Mouse (Mus musculus): ENCODE data around the gene Zbtb38. TPM values are rescaled to one million over a fixed set of nuclear protein-coding genes. Genes with fewer than 3 reads are reported as not detected.
A peak's percentile ranks its signal among the peaks of the same experiment; 100 is the strongest.

The Zbtb38 gene
- total RNA-seq (2021): 10 to 100 TPM; 15.9 to 20.1 TPM
- long read RNA-seq, experiment 1, partial matches to known transcripts: 0 of 3 reads
- long read RNA-seq, experiment 1, other reads (novel, unspliced or antisense): 1 of 3 reads
- long read RNA-seq, experiment 2, partial matches to known transcripts: 0 of 2 reads
- long read RNA-seq, experiment 2, other reads (novel, unspliced or antisense): 2 of 2 reads

GRCm38 (mm10) chr9:96752603-96753114 is at the start of gene Zbtb38:
Gene Zbtb38, minus strand, starts transcription at chr9:96752831.
- DNase-seq (ENCODE audit: low spot score in 2 of 2): peak; percentile 37 to 72

- DNase-seq (ENCODE audit: low spot score in 2 of 2): no peak
Observed at GRCm38 (mm10) chr9:96800131-96800825, 47.6 kb upstream of the Zbtb38 start.

GRCm38 (mm10) chr9:96797311-96797710 is 44.7 kb upstream of the Zbtb38 start:
- DNase-seq (ENCODE audit: low spot score in 2 of 2): no peak

DNA sequence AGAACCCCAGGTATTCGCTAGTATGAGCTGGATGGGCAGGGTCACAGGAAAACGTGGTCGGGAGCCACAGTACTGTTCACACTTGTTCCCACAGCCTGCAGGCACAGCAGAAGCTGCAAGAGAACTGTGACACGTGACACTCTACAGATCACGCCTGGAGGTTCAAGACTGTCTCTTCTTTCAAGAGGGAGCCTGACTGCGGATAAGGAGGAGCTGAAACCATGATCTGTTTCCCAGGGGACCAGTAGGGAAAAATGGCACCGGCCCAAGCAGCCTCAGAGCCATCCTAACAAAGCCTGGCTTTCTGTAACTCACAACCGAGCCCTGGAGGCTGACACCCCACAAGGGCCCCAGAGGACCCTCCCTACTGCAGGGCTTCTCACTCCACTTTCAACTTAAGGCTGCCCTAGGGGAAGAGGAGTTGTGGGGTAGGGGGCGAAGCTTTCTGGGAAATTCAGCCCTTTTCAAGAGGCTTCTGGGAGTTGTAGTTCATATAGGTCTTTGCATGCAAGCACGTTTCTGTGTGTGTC is 42.8 kb upstream of the Zbtb38 start:
- peak in 1 of 2 experiments; percentile 31 for DNase-seq (ENCODE audit: low spot score in 2 of 2)

- no peak for DNase-seq (ENCODE audit: low spot score in 2 of 2)
Observed at GRCm38 (mm10) chr9:96794601-96795000, 42.0 kb upstream of the Zbtb38 start.

GRCm38 (mm10) chr9:96792543-96792942 is 39.9 kb upstream of the Zbtb38 start:
- DNase-seq (ENCODE audit: low spot score in 2 of 2): no peak

DNA sequence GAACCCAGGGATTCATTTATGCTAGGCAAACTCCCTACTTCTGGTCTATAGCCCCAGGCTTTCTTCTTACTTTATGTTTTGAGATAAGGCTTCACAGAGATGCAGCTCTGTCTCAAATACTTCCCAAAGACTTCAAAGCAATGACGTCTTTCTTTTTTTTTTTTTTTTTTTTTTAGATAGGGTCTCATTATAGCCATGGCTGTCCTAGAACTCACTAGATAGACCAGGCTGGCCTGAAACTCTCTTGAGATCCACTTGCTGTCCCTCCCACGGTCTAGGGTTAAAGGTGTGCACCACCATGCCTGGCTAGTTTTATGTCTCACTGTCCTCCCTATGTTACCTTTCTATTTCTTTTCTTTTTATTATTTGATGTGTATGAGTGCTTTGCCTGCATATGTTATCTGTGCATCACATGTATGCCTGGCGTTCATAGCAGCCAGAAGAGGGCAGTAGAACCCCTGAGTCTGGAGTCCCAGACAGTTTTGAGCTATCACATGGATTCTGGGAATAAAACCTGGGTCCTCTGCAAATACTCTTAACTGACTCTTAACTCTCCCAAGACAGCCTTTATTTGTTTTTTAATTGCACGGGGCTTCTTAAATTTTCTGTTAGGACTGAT is 37.9 kb upstream of the Zbtb38 start:
- no peak for DNase-seq (ENCODE audit: low spot score in 2 of 2)

DNA sequence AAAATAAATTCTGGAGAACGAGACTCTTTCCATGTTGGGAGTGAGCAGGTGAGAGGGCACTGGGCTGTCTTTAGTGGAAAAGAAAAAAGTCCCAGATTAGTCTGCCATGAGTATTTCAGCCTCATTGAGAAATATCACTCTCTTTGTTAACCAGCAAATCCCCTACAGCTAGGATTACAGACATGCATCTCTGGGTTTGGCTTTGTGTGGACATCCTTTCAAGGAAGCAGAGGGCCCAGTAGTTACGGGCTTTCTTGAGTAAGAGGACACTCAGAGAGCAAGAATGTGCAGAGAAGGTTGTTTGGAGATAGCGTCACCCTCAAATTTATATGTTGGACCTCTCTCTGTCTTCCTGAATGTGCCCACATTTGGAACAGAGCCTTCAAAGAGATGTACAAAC is 37.3 kb upstream of the Zbtb38 start:
- DNase-seq (ENCODE audit: low spot score in 2 of 2): no peak

DNA sequence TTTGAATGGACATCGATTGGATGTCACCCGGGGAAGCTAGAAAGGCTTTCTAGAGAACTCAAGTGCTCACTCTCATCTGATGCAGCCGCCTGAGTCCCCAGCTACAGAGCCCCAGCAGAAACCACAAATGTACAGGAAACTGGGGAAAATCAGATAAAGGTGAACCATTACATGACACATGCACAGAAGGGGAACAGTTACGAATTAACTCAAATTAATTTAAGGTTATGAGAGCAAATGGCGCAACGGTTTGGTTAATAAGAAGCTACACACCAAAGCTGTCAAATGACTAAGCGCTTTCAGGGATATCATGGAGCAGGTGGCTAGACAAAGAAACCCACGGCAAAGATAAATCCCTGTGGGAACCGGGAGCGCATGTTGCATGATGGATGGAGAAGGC is 35.2 kb upstream of the Zbtb38 start:
- no peak for DNase-seq (ENCODE audit: low spot score in 2 of 2)

DNA sequence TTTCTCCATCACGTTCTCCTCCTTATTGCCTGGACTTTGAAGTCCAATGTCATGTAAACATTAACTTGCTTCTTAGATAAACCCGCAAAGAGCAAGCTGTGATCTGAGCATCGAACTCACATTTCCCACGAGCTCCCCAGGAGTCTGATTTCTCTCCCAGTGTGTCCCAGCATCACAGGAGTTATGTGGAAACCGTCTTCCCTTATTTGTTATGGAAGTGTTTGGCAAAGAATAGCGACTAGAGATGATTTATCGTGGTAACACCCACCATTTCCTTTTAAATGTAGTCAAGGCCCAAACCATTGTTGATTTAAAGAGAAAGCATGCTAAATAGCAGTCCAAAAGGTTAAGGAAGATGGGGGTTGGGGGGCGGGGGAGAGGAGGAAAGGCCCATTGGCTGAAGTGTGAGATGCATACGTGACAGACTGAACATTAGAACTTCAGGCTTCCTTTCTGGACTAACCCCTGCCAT is 33.3 kb upstream of the Zbtb38 start:
- DNase-seq (ENCODE audit: low spot score in 2 of 2): no peak

GRCm38 (mm10) chr9:96785187-96785586 is 32.6 kb upstream of the Zbtb38 start:
- DNase-seq (ENCODE audit: low spot score in 2 of 2): no peak

DNA sequence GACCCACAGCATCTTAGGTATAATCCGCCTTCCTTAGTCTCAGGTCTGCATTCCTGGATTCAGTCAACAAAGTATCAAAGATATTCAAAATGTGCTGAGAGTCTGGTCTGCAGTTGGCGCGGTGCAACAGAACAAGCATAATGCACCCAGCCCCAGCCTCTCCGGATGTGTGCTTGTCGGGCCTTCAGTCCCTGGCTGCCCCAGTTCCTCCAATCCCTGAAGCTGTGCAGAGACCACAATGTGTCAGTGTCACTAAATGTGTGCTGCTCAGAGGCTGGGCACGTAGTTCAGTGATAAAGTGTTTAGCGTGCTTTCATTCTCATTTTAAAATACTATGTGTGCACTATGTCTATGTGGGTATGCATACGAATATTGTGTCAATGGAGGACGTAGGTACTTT is 31.0 kb upstream of the Zbtb38 start:
- DNase-seq (ENCODE audit: low spot score in 2 of 2): no peak

- DNase-seq (ENCODE audit: low spot score in 2 of 2): no peak
Observed at GRCm38 (mm10) chr9:96783258-96783657, 30.6 kb upstream of the Zbtb38 start.

DNA sequence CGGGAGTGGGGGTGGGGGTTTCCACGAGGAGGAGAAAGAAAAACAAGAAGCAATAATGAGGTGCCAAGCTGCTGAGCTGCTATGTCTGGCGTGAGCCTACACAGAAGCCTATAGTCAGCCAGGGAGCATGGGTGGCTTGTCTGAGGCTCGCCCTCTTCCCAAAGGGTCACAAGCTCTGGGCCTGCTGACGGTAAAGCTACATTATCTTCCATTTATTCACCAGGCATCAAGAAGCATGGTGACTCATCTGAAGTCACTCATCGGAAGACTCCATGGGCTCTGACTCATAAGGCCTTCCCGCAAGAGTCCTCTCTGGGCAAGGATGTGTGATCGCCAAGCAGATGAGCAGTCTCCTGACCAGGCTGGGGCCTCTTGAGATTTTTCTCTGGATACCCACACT is 29.4 kb upstream of the Zbtb38 start:
- DNase-seq (ENCODE audit: low spot score in 2 of 2): no peak

GRCm38 (mm10) chr9:96773146-96773545 is 20.5 kb upstream of the Zbtb38 start:
- DNase-seq (ENCODE audit: low spot score in 2 of 2): no peak

GRCm38 (mm10) chr9:96770443-96770842 is 17.8 kb upstream of the Zbtb38 start:
- DNase-seq (ENCODE audit: low spot score in 2 of 2): no peak

DNA sequence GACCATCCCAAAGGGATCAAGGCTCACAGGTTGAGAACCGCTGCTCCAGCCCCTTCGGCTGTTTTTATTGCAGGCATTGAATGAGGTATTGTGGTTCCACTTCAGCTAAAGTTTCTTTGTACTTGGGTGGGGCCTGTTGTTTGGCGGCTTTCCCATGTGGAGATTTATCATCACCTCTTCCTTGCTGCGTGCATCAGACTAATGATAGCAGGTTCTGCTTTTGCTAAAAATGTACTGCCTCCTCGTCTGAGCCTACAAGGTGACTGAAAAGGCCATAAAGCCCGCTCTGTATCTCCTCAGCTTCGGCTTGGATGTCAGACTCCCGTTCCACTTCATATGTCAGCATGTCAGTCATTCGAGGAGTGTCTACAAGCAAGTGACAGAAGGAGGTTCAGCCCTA is 17.0 kb upstream of the Zbtb38 start:
- no peak for DNase-seq (ENCODE audit: low spot score in 2 of 2)

- no peak for DNase-seq (ENCODE audit: low spot score in 2 of 2)
Observed at GRCm38 (mm10) chr9:96767874-96768273, 15.2 kb upstream of the Zbtb38 start.

GRCm38 (mm10) chr9:96766078-96766477 is 13.4 kb upstream of the Zbtb38 start:
- DNase-seq (ENCODE audit: low spot score in 2 of 2): no peak

DNA sequence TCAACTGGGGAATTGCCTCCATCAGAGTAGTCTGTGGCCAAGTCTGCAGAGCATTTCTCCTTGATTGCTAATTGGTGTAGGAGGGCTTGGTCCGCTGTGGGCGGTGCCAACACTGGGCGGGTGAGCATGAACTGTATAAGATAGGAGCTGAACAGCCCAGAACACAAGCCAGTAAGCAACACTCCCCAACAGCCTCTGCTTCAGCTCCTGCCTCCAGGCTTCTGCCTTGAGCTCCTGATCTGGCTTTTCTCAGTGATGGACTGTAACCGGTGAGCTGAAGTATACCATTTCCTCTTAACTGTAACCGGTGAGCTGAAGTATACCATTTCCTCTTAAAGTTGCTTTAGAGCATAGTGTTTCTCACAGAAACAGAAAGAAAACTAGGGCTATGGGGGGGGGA is 12.8 kb upstream of the Zbtb38 start:
- DNase-seq (ENCODE audit: low spot score in 2 of 2): no peak

DNA sequence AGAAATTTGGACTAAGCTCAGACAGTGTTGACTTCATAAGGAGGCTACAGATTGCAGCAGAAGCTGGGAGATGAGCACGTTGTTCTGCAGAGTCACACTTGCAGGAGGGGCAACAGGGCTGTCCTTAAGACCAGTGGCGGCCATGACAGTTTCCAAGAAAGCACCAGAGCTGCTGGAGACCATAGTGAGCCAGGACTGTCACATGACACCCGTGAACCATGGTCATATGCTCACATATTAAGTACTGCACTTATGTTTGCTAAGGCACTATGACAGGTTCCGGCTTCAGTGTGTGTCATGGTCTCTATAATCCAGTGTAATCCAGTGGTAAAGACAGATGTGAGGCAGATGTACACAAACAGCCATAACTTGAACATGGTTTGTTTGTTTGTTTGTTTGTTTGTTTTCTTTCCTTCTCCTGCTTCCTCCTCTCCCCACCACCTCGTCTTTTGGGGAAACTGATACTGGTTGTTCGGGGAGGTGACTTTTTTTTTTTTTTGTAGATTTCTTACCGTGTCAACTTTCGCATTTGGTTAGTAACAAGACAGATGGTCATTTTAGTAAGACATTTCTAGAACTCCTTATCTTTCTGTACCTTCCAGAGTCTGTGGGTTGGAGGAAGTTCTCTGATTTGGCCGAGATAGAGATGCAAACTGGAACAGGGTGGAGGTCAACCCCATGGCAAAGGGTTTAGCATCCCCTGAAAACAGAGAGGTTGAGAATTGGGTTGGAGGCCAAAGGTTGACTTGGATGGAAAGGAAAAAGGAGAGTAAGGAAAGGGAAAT is 11.4 kb upstream of the Zbtb38 start:
- DNase-seq (ENCODE audit: low spot score in 2 of 2): no peak

Data from gastrocnemius, postnatal 4 days (tissue).